ENCODE assay signal across 8 mouse cellular contexts in the genomic region with DNA sequence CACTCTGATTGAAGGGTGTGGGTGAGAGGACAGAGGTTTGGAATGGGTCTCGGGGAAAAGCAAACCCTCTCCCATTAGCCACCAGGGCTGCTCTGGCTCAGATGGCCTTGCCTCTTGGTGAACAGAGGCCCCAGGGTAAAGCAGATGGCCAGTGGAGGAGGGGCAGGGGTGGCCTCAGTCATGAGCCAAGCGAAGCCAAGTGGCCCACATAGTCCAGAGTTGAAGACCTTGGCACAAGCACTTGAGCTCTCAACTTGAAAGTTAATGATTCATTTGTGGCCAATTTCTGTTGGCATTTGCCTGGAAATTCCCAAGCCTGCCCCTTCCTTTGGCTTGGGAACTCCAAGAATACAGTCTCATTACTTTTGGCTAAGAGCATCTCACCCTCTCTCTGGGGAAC. TPM values are rescaled to one million over a fixed set of nuclear protein-coding genes. Genes with fewer than 3 reads are reported as not detected.
DNase-seq lines count a peak whose midpoint lies in the region.

No protein-coding gene starts in this region.

- peak; percentile 86 for DNase-seq in adrenal gland, adult 2 months
- DNase-seq in adrenal gland, postnatal 4 days (ENCODE audit: low spot score in 2 of 2): no peak
- DNase-seq in left cerebral cortex, postnatal 10 days (ENCODE audit: extremely low spot score in 1 of 2, low spot score in 2 of 2): peak; percentile 52 to 63
- no peak for DNase-seq in left cerebral cortex, adult 18-20 months (ENCODE audit: low spot score in 2 of 2)
- DNase-seq in cerebellum, adult 9-11 months: peak; percentile 89
- DNase-seq in kidney, postnatal 25 days: peak; percentile 87 to 94
- DNase-seq in testis, postnatal 14 days (ENCODE audit: low spot score): no peak
- no peak for DNase-seq in testis, postnatal 10 days (ENCODE audit: low spot score)

- intact Hi-C loops in left cerebral cortex, postnatal 10 days (cut with DNase I): no loop called here

RNA-seq across cellular contexts. Expression of gene Zmiz1, which starts 37.1 kb away (rescaled TPM):
- total RNA-seq in adrenal gland, adult 2 months (2021): 100 to 1,000 TPM in 1 of 2 experiments, 10 to 100 TPM in 1; 90.8 to 142 TPM
- 72.7 and 95.8 TPM in 2 replicates for polyA plus RNA-seq in adrenal gland, adult 2 months (2012; rRNA removed)
- 100 to 1,000 TPM; 105 to 122 TPM for total RNA-seq in adrenal gland, postnatal 4 days (2021)
- 100 to 1,000 TPM; 105 to 106 TPM for total RNA-seq in left cerebral cortex, postnatal 10 days (2021)
- 100 to 1,000 TPM in 1 of 2 experiments, 10 to 100 TPM in 1; 89.2 to 100 TPM for total RNA-seq in left cerebral cortex, adult 18-20 months (2021)

Comparison
In these comparisons a context has a peak if more than half of its experiments do, and no peak if none do; other contexts are left out.
1. DNase-seq: peak in adrenal gland, adult 2 months (single experiment), left cerebral cortex, postnatal 10 days (2 of 2), cerebellum, adult 9-11 months (single experiment) and kidney, postnatal 25 days (2 of 2); none in adrenal gland, postnatal 4 days (0 of 2), left cerebral cortex, adult 18-20 months (0 of 2), testis, postnatal 14 days (single experiment) and testis, postnatal 10 days (single experiment).